Mouse (Mus musculus): Measurements from ENCODE around the gene Tle2. TPM values are rescaled to one million over a fixed set of nuclear protein-coding genes. Genes with fewer than 3 reads are reported as not detected.

Gene Tle2
- polyA plus RNA-seq, 1 experiment from 2014 or later = 68.8 TPM

DNA sequence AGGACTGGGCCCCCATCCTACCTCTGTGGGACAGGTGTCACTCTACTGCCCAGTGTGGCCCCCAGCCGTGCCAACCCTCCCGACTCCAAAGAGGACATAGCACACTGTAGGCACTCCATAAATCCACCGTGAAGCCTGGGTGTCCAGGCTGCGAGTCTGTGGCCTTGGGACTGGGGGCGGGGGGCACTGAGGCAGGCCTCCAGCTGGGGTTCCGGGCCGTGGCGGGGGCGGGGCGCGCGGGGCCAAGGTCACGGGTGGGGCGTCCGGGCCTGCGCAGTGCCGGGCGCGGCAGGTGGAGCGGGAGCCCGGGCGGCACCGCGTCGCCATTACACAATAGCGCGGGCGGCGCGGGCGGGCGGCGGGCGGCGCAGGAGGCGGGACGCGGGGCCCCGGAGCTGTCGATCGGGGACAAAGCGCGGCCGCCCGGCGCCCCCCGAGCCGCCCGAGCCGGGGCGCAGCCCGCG is 15.2 kb upstream of the Tle2 start, which contains the start of gene Aes:
Aes (plus strand) TSS at position 326 of the 464 bp plus-strand sequence.
- Histone ChIP-seq H3K27ac (peak within 1 kb of the TSS; percentile 93), H3K4me1 (peaks cover 39% of the 10 kb centered on the region), H3K9me3 (no peaks in the 10 kb centered on the region), H3K4me3 (peak within 1 kb of the TSS; percentile 91), H3K36me3 (peaks cover 21% of the 10 kb centered on the region), H3K4me2 (replicated peaks) (peak within 1 kb of the TSS; percentile 95), H3K27me3 (no peaks in the 10 kb centered on the region), H3K9ac (peak within 1 kb of the TSS; percentile 98)
- peak; percentile 52; the same call in 1 of the 2 replicates for ATAC-seq (ENCODE audit: low FRiP score, low read depth)
- under 1% methylated on average over 42 of the region's 53 CpGs for WGBS

- WGBS = 0% methylated on average over 34 of the region's 36 CpGs
Measured at GRCm38 (mm10) chr10:81559627-81560539, 14.5 kb upstream of the Tle2 start.

DNA sequence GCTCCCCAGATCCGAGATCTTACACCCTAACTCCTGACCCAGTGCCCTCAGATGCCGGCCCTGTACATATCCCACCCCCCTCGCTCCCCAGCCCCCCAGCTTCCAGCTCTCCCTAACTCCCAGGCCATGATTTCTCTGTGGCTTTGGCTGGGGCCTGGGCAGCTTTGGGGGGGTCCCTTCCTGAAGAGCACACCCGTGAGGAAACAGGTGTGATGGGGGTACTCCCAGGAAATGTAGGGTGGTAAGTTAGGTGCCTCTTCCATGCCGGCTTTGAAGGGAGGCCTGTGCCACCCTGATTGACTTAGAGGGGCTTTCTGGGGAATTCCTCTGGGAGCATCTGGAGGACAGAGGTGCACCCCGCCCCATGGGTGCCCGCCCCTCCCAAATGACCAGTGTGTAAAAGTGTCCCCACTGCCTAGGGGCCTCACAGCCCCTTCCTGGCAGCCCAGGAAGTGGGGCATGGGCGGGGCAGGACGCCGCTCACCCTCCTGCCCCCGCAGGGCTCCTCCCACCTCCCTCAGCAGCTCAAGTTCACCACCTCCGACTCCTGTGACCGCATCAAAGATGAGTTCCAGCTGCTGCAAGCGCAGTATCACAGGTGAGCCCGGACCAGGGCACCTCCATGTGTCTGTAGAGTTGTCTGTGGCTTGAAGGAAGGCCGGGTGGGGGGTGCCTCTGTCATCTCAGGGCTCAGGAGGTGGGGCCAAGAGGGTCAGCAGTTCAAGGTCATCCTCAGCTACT is 13.5 kb upstream of the Tle2 start:
- Histone ChIP-seq H3K9ac (peak overlapping the region; percentile 98), H3K9me3 (no peaks in the 10 kb centered on the region), H3K27ac (peak overlapping the region; percentile 93; the same call in 1 of the 2 replicates), H3K36me3 (peaks cover 38% of the 10 kb centered on the region), H3K4me2 (replicated peaks) (peak overlapping the region; percentile 95), H3K4me1 (peaks cover 56% of the 10 kb centered on the region), H3K27me3 (peaks cover 8% of the 10 kb centered on the region; the same call in 1 of the 2 replicates), H3K4me3 (peak overlapping the region; percentile 91)
- ATAC-seq (ENCODE audit: low FRiP score, low read depth) = no peak
- WGBS = 11% methylated on average over 16 of the region's 16 CpGs

More at GRCm38 (mm10) chr10:81559627-81560539, 14.5 kb upstream of the Tle2 start:
- H3K27ac ChIP-seq = peak overlapping the region; percentile 93
- peaks cover 28% of the 10 kb centered on the region for H3K36me3 ChIP-seq
- no peaks in the 10 kb centered on the region; the same call in 1 of the 2 replicates for H3K27me3 ChIP-seq
- no peaks in the 10 kb centered on the region for H3K9me3 ChIP-seq
- peak overlapping the region; percentile 98 for H3K9ac ChIP-seq
- peak; percentile 16; the same call in 1 of the 2 replicates for ATAC-seq (ENCODE audit: low FRiP score, low read depth)
- peak overlapping the region; percentile 91 for H3K4me3 ChIP-seq
- peaks cover 46% of the 10 kb centered on the region for H3K4me1 ChIP-seq
- peak overlapping the region; percentile 95 for H3K4me2 ChIP-seq (replicated peaks)

GRCm38 (mm10) chr10:81562411-81562810 is 11.9 kb upstream of the Tle2 start:
- Histone ChIP-seq H3K4me1 (peaks cover 61% of the 10 kb centered on the region), H3K4me3 (peak overlapping the region; percentile 1; the same call in 1 of the 2 replicates), H3K27ac (peak overlapping the region; percentile 1; the same call in 1 of the 2 replicates), H3K9me3 (no peaks in the 10 kb centered on the region), H3K4me2 (replicated peaks) (peak overlapping the region; percentile 31), H3K36me3 (peaks cover 53% of the 10 kb centered on the region), H3K9ac (peak overlapping the region; percentile 32; the same call in 1 of the 2 replicates), H3K27me3 (peaks cover 12% of the 10 kb centered on the region; the same call in 1 of the 2 replicates)
- WGBS = 76% methylated on average over 6 of the region's 6 CpGs
- no peak for ATAC-seq (ENCODE audit: low FRiP score, low read depth)

DNA sequence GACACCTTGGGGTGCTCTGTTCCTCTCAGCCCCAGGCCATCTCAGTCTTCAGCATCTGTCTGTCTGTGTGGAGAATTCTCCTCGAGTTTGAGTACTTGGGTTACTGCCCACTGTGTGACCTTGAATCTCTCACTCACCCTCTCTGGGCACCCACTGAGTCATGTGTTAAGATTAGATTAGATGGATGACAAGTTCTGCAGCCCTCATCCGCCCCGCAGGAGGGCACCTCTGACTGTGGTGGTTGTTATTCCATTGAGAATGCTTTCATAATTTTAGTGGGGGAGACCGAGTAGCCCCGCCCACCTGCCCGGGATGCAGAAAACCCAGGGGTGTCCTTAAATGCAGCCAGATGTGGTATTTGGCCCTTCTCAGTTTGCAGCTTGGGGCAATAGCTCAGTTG is 10.9 kb upstream of the Tle2 start:
- H3K36me3 ChIP-seq = peaks cover 56% of the 10 kb centered on the region
- no peak for ATAC-seq (ENCODE audit: low FRiP score, low read depth)
- H3K27me3 ChIP-seq = peaks cover 12% of the 10 kb centered on the region; the same call in 1 of the 2 replicates
- peaks cover 72% of the 10 kb centered on the region for H3K4me1 ChIP-seq
- H3K27ac ChIP-seq = peak overlapping the region; percentile 52; the same call in 1 of the 2 replicates
- WGBS = 21% methylated on average over 6 of the region's 6 CpGs
- 0 out of 2 replicates have a peak overlapping the region, but pooled peaks have one; percentile 11 for H3K4me3 ChIP-seq
- H3K4me2 ChIP-seq (replicated peaks) = peak overlapping the region; percentile 61
- H3K9me3 ChIP-seq = no peaks in the 10 kb centered on the region
- H3K9ac ChIP-seq = peak overlapping the region; percentile 62

DNA sequence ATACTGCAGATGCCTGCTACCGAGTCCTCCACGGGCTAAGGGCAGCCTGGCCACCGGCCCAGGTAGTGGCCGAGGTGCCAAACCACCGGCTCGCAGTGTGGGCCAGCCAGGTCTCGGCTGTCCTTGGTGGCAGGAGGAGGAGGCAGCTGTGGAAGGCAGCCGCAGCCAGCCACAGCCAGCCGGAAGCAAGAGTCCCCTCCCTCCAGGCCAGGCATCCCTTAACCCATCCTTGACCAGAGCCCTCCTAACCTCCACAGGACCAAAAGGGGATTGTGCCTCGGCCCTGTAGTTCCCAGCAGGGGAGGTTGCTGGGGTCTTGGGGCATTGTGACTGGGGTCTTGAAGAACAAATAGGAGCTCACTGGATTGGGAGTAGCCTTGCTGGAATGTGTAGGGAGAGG is 10.1 kb upstream of the Tle2 start:
- Histone ChIP-seq H3K4me1 (peaks cover 74% of the 10 kb centered on the region), H3K9me3 (no peaks in the 10 kb centered on the region), H3K27ac (peak overlapping the region; percentile 52; the same call in 1 of the 2 replicates), H3K36me3 (peaks cover 56% of the 10 kb centered on the region), H3K9ac (peak overlapping the region; percentile 62), H3K4me2 (replicated peaks) (peak overlapping the region; percentile 61), H3K27me3 (peaks cover 12% of the 10 kb centered on the region; the same call in 1 of the 2 replicates), H3K4me3 (peak overlapping the region; percentile 32)
- ATAC-seq (ENCODE audit: low FRiP score, low read depth) = no peak
- WGBS = 3% methylated on average over 9 of the region's 10 CpGs

GRCm38 (mm10) chr10:81564734-81565133 is 9.6 kb upstream of the Tle2 start:
- H3K4me3 ChIP-seq = peak overlapping the region; percentile 32
- peaks cover 79% of the 10 kb centered on the region for H3K4me1 ChIP-seq
- no peak for ATAC-seq (ENCODE audit: low FRiP score, low read depth)
- 16% methylated on average over 10 of the region's 10 CpGs for WGBS
- H3K36me3 ChIP-seq = peaks cover 56% of the 10 kb centered on the region
- peaks cover 12% of the 10 kb centered on the region; the same call in 1 of the 2 replicates for H3K27me3 ChIP-seq
- no peaks in the 10 kb centered on the region for H3K9me3 ChIP-seq
- peak overlapping the region; percentile 52; the same call in 1 of the 2 replicates for H3K27ac ChIP-seq
- peak overlapping the region; percentile 62; the same call in 1 of the 2 replicates for H3K9ac ChIP-seq
- H3K4me2 ChIP-seq (replicated peaks) = peak overlapping the region; percentile 61

- Histone ChIP-seq H3K27ac (no peak overlapping the region), H3K4me3 (no peak overlapping the region), H3K9ac (no peak overlapping the region), H3K9me3 (no peaks in the 10 kb centered on the region), H3K27me3 (peaks cover 12% of the 10 kb centered on the region; the same call in 1 of the 2 replicates), H3K36me3 (peaks cover 56% of the 10 kb centered on the region), H3K4me2 (replicated peaks) (no peak overlapping the region; the same call in 1 of the 2 replicates), H3K4me1 (peaks cover 85% of the 10 kb centered on the region)
- WGBS = 37% methylated on average over 20 of the region's 20 CpGs
- ATAC-seq (ENCODE audit: low FRiP score, low read depth) = no peak
Measured at GRCm38 (mm10) chr10:81565257-81566228, 8.8 kb upstream of the Tle2 start.

- 0 out of 2 replicates have a peak overlapping the region, but pooled peaks have one; percentile 8 for H3K4me3 ChIP-seq
Measured at GRCm38 (mm10) chr10:81568381-81569191, 5.8 kb upstream of the Tle2 start.

More at GRCm38 (mm10) chr10:81568381-81569191, 5.8 kb upstream of the Tle2 start:
- Histone ChIP-seq H3K9ac (no peak overlapping the region; the same call in 1 of the 2 replicates), H3K27ac (peak overlapping the region; percentile 92), H3K9me3 (no peaks in the 10 kb centered on the region), H3K4me1 (peaks cover 80% of the 10 kb centered on the region), H3K4me2 (replicated peaks) (peak overlapping the region; percentile 68), H3K36me3 (peaks cover 40% of the 10 kb centered on the region), H3K27me3 (peaks cover 25% of the 10 kb centered on the region)
- WGBS = 6% methylated on average over 16 of the region's 16 CpGs
- no peak; the same call in 1 of the 2 replicates for ATAC-seq (ENCODE audit: low FRiP score, low read depth)

Data from limb, embryonic 13.5 days (tissue).